Mouse (Mus musculus) lung, adult 2 months (tissue): Measurements from ENCODE around the gene Cracr2b. TPM values are rescaled to one million over a fixed set of nuclear protein-coding genes. Genes with fewer than 3 reads are reported as not detected.

Source experiments
- DNase-seq: peaks from one replicate; pipeline ENCODE4 v3.0.0; 2022
- H3K4me1 ChIP-seq: fragments of 200-500 bp; 2 replicates; pipeline ENCODE4 v1.6.1; 2011; ENCODE audit warnings: low read length; ENCODE audit not compliant: control insufficient read depth, insufficient read depth
- H3K4me3 ChIP-seq: fragments of 200-500 bp; replicated peaks from 2 replicates; pipeline ENCODE3; 2011; ENCODE audit warnings: low read depth, mild to moderate bottlenecking, control low read depth, low read length; ENCODE audit errors: extremely low read depth
- CTCF ChIP-seq: fragments of 200-500 bp; IDR thresholded peaks from 2 replicates; pipeline ENCODE4 v1.5.1; 2011; ENCODE audit warnings: mild to moderate bottlenecking, low read length, control low read depth; ENCODE audit not compliant: insufficient read depth
- POLR2A ChIP-seq: fragments of 200-500 bp; IDR thresholded peaks from 2 replicates; pipeline ENCODE4 v1.6.1; 2011; ENCODE audit warnings: low read depth, mild to moderate bottlenecking, control low read depth, low read length, borderline replicate concordance; ENCODE audit errors: extremely low read depth
- WGBS: fragments of 180-500 bp; shearing (Covaris S2); methylation state at CpG from one replicate; pipeline ENCODE4 v1.1.7; 2018; 5-methylcytosine and 5-hydroxymethylcytosine counted together
- polyA plus RNA-seq: library from polyadenylated mRNA; depleted of rRNA; stranded (reverse); fragments of >200 nt; gene quantifications from 2 replicates; pipeline ENCODE4 v1.2.3, GENCODE M21; 2012

Cracr2b gene
- polyA plus RNA-seq, 1 experiment = 177 TPM

GRCm38 (mm10) chr7:141423811-141424210 lies 37.1 kb upstream of the Cracr2b start:
- Histone ChIP-seq H3K4me1 (no peaks in the 10 kb centered on the region), H3K4me3 (no peak overlapping the region)
- WGBS = 62% methylated on average over 4 of the region's 4 CpGs
- no peak for DNase-seq
- TF ChIP-seq CTCF (no peak), POLR2A (no peak)

GRCm38 (mm10) chr7:141426948-141427730 lies 33.8 kb upstream of the Cracr2b start:
- 82% methylated on average over 12 of the region's 12 CpGs for WGBS

GRCm38 (mm10) chr7:141428701-141429100 lies 32.2 kb upstream of the Cracr2b start:
- Histone ChIP-seq H3K4me3 (no peak overlapping the region), H3K4me1 (no peaks in the 10 kb centered on the region; the same call in 1 of the 2 replicates)
- DNase-seq = no peak
- whole genome bisulfite sequencing = 77% methylated on average over 5 of the region's 5 CpGs
- TF ChIP-seq CTCF (no peak), POLR2A (no peak)

More at GRCm38 (mm10) chr7:141426948-141427730, 33.8 kb upstream of the Cracr2b start:
- no peak for TF ChIP-seq POLR2A
- no peak for TF ChIP-seq CTCF
- Histone ChIP-seq H3K4me3 (no peak overlapping the region), H3K4me1 (no peaks in the 10 kb centered on the region; the same call in 1 of the 2 replicates)
- no peak for DNase-seq

GRCm38 (mm10) chr7:141429310-141429709 lies 31.6 kb upstream of the Cracr2b start, which contains the start of gene Cend1:
Gene Cend1 (minus strand): TSS chr7:141429491.
- Histone ChIP-seq H3K4me3 (no peak within 1 kb of the TSS), H3K4me1 (no peaks in the 10 kb centered on the region; the same call in 1 of the 2 replicates)
- TF ChIP-seq POLR2A (no peak), CTCF (no peak)
- WGBS = 14% methylated on average over 19 of the region's 19 CpGs
- DNase-seq = no peak

- 63% methylated on average over 9 of the region's 9 CpGs for WGBS
- DNase-seq = no peak
- Histone ChIP-seq H3K4me3 (no peak overlapping the region), H3K4me1 (peaks cover 5% of the 10 kb centered on the region)
- TF ChIP-seq POLR2A = no peak
- TF ChIP-seq CTCF = no peak
Observed at GRCm38 (mm10) chr7:141429840-141430584, 30.9 kb upstream of the Cracr2b start.

GRCm38 (mm10) chr7:141430585-141431240 lies 30.2 kb upstream of the Cracr2b start:
- H3K4me3 ChIP-seq = no peak overlapping the region
- 97% methylated on average over 9 of the region's 9 CpGs for WGBS
- peaks cover 9% of the 10 kb centered on the region for H3K4me1 ChIP-seq
- TF ChIP-seq POLR2A = no peak
- no peak for TF ChIP-seq CTCF
- no peak for DNase-seq

GRCm38 (mm10) chr7:141431434-141432185 lies 29.3 kb upstream of the Cracr2b start:
- 91% methylated on average over 19 of the region's 19 CpGs for WGBS
- TF ChIP-seq CTCF (no peak), POLR2A (no peak)
- peaks cover 11% of the 10 kb centered on the region for H3K4me1 ChIP-seq
- no peak overlapping the region for H3K4me3 ChIP-seq
- no peak for DNase-seq

GRCm38 (mm10) chr7:141432186-141432611 lies 28.7 kb upstream of the Cracr2b start:
- H3K4me3 ChIP-seq = no peak overlapping the region
- WGBS = 79% methylated on average over 8 of the region's 8 CpGs
- DNase-seq = no peak
- no peak for TF ChIP-seq CTCF
- TF ChIP-seq POLR2A = no peak
- H3K4me1 ChIP-seq = peaks cover 11% of the 10 kb centered on the region
